ENCODE assay signal across 17 mouse cellular contexts in genomic region chr12:87196310-87196709, GRCm38 (mm10). TPM values are rescaled to one million over a fixed set of nuclear protein-coding genes. Genes with fewer than 3 reads are reported as not detected.
"Had no signal": no experiment of that assay in that cellular context is flagged by ENCODE, and none has a peak within 500 bp of the region (broad histone marks: within the 10 kb centered on the region; RNA-seq: fewer than 3 reads in every experiment).

No protein-coding gene starts in this region.

- H3K27me3 ChIP-seq: neural tube, embryonic 13.5 days; neural tube, embryonic 15.5 days; stomach, embryonic 15.5 days had no signal

- H3K4me2 ChIP-seq: neural tube, embryonic 13.5 days; neural tube, embryonic 15.5 days; stomach, embryonic 15.5 days had no signal

- H3K9ac ChIP-seq: neural tube, embryonic 13.5 days; neural tube, embryonic 15.5 days; stomach, embryonic 15.5 days had no signal

- H3K9me3 ChIP-seq: neural tube, embryonic 13.5 days; neural tube, embryonic 15.5 days; stomach, embryonic 15.5 days had no signal

- H3K36me3 ChIP-seq: neural tube, embryonic 13.5 days; neural tube, embryonic 15.5 days; stomach, embryonic 15.5 days had no signal

- H3K4me3 ChIP-seq: neural tube, embryonic 13.5 days; neural tube, embryonic 15.5 days; stomach, embryonic 15.5 days had no signal

- H3K4me1 ChIP-seq: stomach, embryonic 15.5 days had no signal

- H3K27ac ChIP-seq: neural tube, embryonic 13.5 days; neural tube, embryonic 15.5 days; stomach, embryonic 15.5 days; stomach, postnatal 0 days had no signal

- DNase-seq: retina, postnatal 1 day; right cerebral cortex, adult 18-20 months; right cerebral cortex, postnatal 14 days; right cerebral cortex, postnatal 25 days; right cerebral cortex, postnatal 4 days; spleen, adult 18-20 months; thymus, adult 18-20 months; thymus, adult 2 months; thymus, postnatal 14 days; thymus, postnatal 25 days; thymus, postnatal 36 days; thymus, postnatal 4 days had no signal

RNA-seq across cellular contexts. Expression of gene Samd15, which starts 3.2 kb away (rescaled TPM):
- polyA plus RNA-seq: small intestine, adult 2 months had no signal
